Mouse (Mus musculus) neutrophil, adult 59 days (primary cell): Measurements from ENCODE around the gene Olfr181. TPM values are rescaled to one million over a fixed set of nuclear protein-coding genes. Genes with fewer than 3 reads are reported as not detected.

Experiments
- total RNA-seq, 2 experiments: library from RNA; stranded (reverse); gene quantifications; 1 replicate in 1 of 2; 2 replicates in 1 of 2; pipeline ENCODE4 v1.2.4; 2023

Gene Olfr181
- not detected for total RNA-seq

GRCm38 (mm10) chr16:58928655-58929054 is at the start of gene Olfr181:
Olfr181 (minus strand) TSS chr16:58928755.

DNA sequence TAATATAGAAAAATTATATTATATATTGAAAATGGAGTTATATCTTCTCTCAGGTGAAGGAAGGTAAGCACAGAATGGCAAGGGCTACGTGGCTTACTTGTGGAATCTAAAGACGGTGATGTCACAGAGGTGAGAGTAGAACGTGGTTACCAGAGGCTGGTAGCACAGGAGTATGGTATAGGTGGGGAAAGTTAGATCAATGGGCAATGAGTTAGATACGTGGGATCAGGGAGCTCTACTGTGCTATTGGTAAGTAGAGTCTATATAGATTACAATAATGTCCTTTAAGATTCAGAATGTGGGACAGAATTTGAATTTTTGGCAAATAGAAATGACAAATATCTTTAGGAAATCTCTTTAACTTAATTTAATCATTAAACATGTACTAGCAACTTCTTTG is 737 bp upstream of the Olfr181 start, which contains the start of gene Olfr180:
Gene Olfr180 (minus strand): TSS at position 101 of the 400 bp plus-strand sequence.

GRCm38 (mm10) chr16:58891963-58892362 is 36.6 kb downstream of the Olfr181 start, which contains the start of gene Olfr178:
Olfr178 (minus strand) TSS chr16:58892063.

Other genes starting within 250 kb of the Olfr181 start
- gene Gpr15, start 209.7 kb downstream of the Olfr181 start, total RNA-seq: under 1 TPM; 0.31 to 0.42 TPM
- gene Cldnd1, start 200.8 kb downstream of the Olfr181 start, total RNA-seq: 10 to 100 TPM; 30.5 to 37.7 TPM
- not detected for gene Olfr172, start 165.6 kb downstream of the Olfr181 start, total RNA-seq
- gene Olfr173, start 128.5 kb downstream of the Olfr181 start, total RNA-seq: not detected
- not detected for gene Olfr175-ps1, start 102.0 kb downstream of the Olfr181 start, total RNA-seq
- gene Olfr177, start 54.0 kb downstream of the Olfr181 start, total RNA-seq: not detected
- gene Olfr178, start 36.7 kb downstream of the Olfr181 start, total RNA-seq: not detected
- gene Olfr180, start 637 bp upstream of the Olfr181 start, total RNA-seq: not detected
- not detected for gene Olfr183, start 66.6 kb upstream of the Olfr181 start, total RNA-seq
- gene Olfr186, start 101.5 kb upstream of the Olfr181 start, total RNA-seq: not detected
- not detected for gene Olfr187, start 111.0 kb upstream of the Olfr181 start, total RNA-seq
- gene Olfr190, start 149.2 kb upstream of the Olfr181 start, total RNA-seq: not detected
- gene Olfr191, start 161.1 kb upstream of the Olfr181 start, total RNA-seq: not detected
- gene Olfr193, start 183.1 kb upstream of the Olfr181 start, total RNA-seq: not detected
- not detected for gene Olfr194, start 192.3 kb upstream of the Olfr181 start, total RNA-seq
- gene Olfr195, start 218.3 kb upstream of the Olfr181 start, total RNA-seq: not detected
- gene Olfr196, start 241.7 kb upstream of the Olfr181 start, total RNA-seq: not detected